Mouse (Mus musculus): ENCODE data around the gene Arl5c.
A peak's percentile ranks its signal among the peaks of the same experiment; 100 is the strongest.
"Not testable (repeated sequence)": the region's sequence is repeated elsewhere in the genome, so short reads cannot be mapped to it uniquely, and the experiment has no call there.

Arl5c gene

GRCm38 (mm10) chr11:97967114-97967513, 28.9 kb downstream of the Arl5c start:
- DNase-seq (ENCODE audit: extremely low read depth, insufficient read length, low spot score), result peak; percentile 48

- DNase-seq (ENCODE audit: extremely low read depth, insufficient read length, low spot score), result no peak
Measured at GRCm38 (mm10) chr11:97960907-97961306, 35.1 kb downstream of the Arl5c start.

GRCm38 (mm10) chr11:97959300-97959680, 36.7 kb downstream of the Arl5c start:
- DNase-seq (ENCODE audit: extremely low read depth, insufficient read length, low spot score), result no peak

- DNase-seq (ENCODE audit: extremely low read depth, insufficient read length, low spot score), result no peak
Measured at GRCm38 (mm10) chr11:97958641-97959299, 37.2 kb downstream of the Arl5c start.

- no peak for DNase-seq (ENCODE audit: extremely low read depth, insufficient read length, low spot score)
Measured at GRCm38 (mm10) chr11:97956905-97957560, 38.9 kb downstream of the Arl5c start.

GRCm38 (mm10) chr11:97955915-97956314, 40.1 kb downstream of the Arl5c start:
- DNase-seq (ENCODE audit: extremely low read depth, insufficient read length, low spot score), result no peak

GRCm38 (mm10) chr11:97955146-97955902, 40.7 kb downstream of the Arl5c start:
- DNase-seq (ENCODE audit: extremely low read depth, insufficient read length, low spot score), result no peak

- DNase-seq (ENCODE audit: extremely low read depth, insufficient read length, low spot score), result no peak
Measured at GRCm38 (mm10) chr11:97954469-97955141, 41.4 kb downstream of the Arl5c start.

GRCm38 (mm10) chr11:97953939-97954275, 42.1 kb downstream of the Arl5c start:
- no peak for DNase-seq (ENCODE audit: extremely low read depth, insufficient read length, low spot score)

GRCm38 (mm10) chr11:97953179-97953938, 42.6 kb downstream of the Arl5c start:
- no peak for DNase-seq (ENCODE audit: extremely low read depth, insufficient read length, low spot score)

- DNase-seq (ENCODE audit: extremely low read depth, insufficient read length, low spot score), result no peak
Measured at GRCm38 (mm10) chr11:97952367-97953006, 43.5 kb downstream of the Arl5c start.

GRCm38 (mm10) chr11:97949703-97950475, 46.1 kb downstream of the Arl5c start:
- peak; percentile 74 for DNase-seq (ENCODE audit: extremely low read depth, insufficient read length, low spot score)

- DNase-seq (ENCODE audit: extremely low read depth, insufficient read length, low spot score), result no peak
Measured at GRCm38 (mm10) chr11:97947426-97947825, 48.6 kb downstream of the Arl5c start.

GRCm38 (mm10) chr11:97945738-97946289, 50.2 kb downstream of the Arl5c start:
- DNase-seq (ENCODE audit: extremely low read depth, insufficient read length, low spot score), result not testable (repeated sequence)

GRCm38 (mm10) chr11:97945031-97945430, 51.0 kb downstream of the Arl5c start:
- no peak for DNase-seq (ENCODE audit: extremely low read depth, insufficient read length, low spot score)

GRCm38 (mm10) chr11:97943256-97943655, 52.7 kb downstream of the Arl5c start:
- peak; percentile 27 for DNase-seq (ENCODE audit: extremely low read depth, insufficient read length, low spot score)

GRCm38 (mm10) chr11:97942420-97943111, 53.4 kb downstream of the Arl5c start:
- no peak for DNase-seq (ENCODE audit: extremely low read depth, insufficient read length, low spot score)
